Mouse (Mus musculus) Patski (cell line): Measurements from ENCODE around the gene Sh3glb1. TPM values are rescaled to one million over a fixed set of nuclear protein-coding genes. Genes with fewer than 3 reads are reported as not detected.
A peak's percentile ranks its signal among the peaks of the same experiment; 100 is the strongest.

Experiments
- ATAC-seq: fragments of 100-300 bp; one replicate; pipeline ENCODE4 v1.8.0; 2021
- CTCF ChIA-PET: fragments of 350-600 bp; sonication (Branson Sonifier 250); formaldehyde crosslinking; loops from one replicate; lab custom pipeline; 2022; ENCODE audit warnings: inconsistent platforms; lab: Charles Lee
- POLR2A ChIA-PET: fragments of 350-600 bp; sonication (Branson Sonifier 250); formaldehyde crosslinking; loops from one replicate; lab custom pipeline; 2022; ENCODE audit warnings: antibody characterized with exemption, inconsistent platforms; lab: Charles Lee
- DNase-seq: peaks from one replicate; pipeline ENCODE4 v3.0.0-alpha.2; 2011; ENCODE audit warnings: low read depth, low spot score
- H3K27me3 ChIP-seq: fragments of 371-371 bp; one replicate; pipeline ENCODE4 v1.5.1; 2021
- CTCF ChIP-seq: fragments of 100-300 bp; IDR thresholded peaks from one replicate; pipeline ENCODE4 v1.5.1; 2021
- in situ Hi-C: fragments of 300-500 bp; cut with MboI; formaldehyde crosslinking; loops from 3 replicates; pipeline ENCODE4 v1.11.1; 2018; ENCODE audit warnings: low pct_unique_long_range_greater_than_20kb, mixed read lengths
- polyA plus RNA-seq: library from polyadenylated mRNA; unstranded; gene quantifications from one replicate; pipeline ENCODE4 v1.2.3, GENCODE M21; 2021

Gene Sh3glb1
- polyA plus RNA-seq, 1 experiment from 2014 or later: 161 TPM

DNA sequence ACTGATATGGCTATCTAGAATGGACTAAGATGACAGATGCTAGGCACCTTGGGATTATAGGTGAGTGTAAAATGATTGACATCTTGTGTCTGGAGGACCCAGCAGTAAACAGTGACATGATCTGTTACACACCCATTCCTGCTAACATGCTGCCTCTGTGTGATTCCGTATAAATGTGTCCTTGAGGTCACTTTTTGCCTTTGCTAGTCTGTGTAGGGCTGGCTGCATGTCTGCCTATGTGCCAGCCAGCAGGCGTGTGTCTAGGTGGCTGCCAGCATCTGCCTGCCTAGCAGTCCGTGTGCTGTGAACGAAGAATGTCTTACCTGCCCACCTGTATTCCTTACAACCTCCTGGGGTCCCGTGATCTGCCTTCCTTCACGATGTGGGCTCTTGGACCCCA is 42.4 kb downstream of the Sh3glb1 start:
- ChIA-PET POLR2A (interaction anchor here (1.2 to 1.3 kb wide), 2 partner anchors 8 to 10 kb away, joined by 3 read pairs; no protein-coding TSS in a partner anchor), CTCF (interaction anchor here (1.1 kb wide), 1 partner anchor 31 kb away, joined by 3 read pairs; no protein-coding TSS in a partner anchor)
- no peaks in the 10 kb centered on the region for H3K27me3 ChIP-seq
- DNase-seq (no peak), ATAC-seq (no peak)
- in situ Hi-C loops: no loop called here
- no peak for TF ChIP-seq CTCF

DNA sequence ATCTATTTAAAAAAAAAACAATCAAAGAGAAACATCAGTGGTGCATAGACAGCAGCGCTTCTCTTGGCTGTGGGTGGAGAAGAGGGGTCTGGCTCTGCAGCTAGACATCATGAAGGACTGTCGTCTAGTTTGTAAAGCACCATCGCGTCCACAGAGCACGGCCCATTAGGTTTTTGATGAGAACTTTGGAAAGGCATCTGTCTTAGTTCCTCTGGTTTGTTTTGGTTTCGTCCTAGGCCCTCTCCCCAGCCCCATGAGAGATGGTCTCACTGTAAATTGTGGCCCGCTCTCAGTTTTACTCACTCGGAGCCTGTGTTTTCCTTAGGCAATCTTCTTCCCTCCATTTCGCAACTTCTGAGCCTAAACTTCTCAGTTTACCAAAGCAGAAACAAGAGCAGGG is 43.9 kb downstream of the Sh3glb1 start:
- POLR2A ChIA-PET: interaction anchor here (0.8 kb wide), 1 partner anchor 66 kb away, joined by 5 read pairs; no protein-coding TSS in a partner anchor
- CTCF ChIA-PET: interaction anchor here (1.1 kb wide), 2 partner anchors 10 to 36 kb away, joined by 3 read pairs; no protein-coding TSS in a partner anchor
- in situ Hi-C loops: no loop called here
- H3K27me3 ChIP-seq: no peaks in the 10 kb centered on the region
- ATAC-seq (no peak), DNase-seq (no peak)
- TF ChIP-seq CTCF: no peak

DNA sequence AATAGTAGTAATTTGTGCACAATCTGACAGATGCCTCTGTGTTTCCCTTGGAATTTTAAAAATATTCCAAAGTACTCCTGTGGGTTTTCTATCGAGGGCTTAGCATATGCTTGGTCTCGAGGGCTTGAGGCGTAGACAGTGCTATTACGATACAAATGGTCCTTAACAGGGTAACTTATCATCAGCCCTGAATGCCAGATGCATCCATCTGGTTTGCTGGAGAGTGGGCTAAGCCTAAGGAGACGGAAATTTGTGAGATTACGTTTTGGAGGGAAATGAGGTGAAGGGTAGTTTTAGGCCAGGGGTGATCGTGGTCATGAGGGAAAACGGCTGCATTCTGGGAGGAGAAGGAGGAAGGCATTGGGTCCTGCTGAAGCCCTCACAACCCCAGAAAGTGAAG is 48.1 kb downstream of the Sh3glb1 start:
- ATAC-seq (no peak), DNase-seq (no peak)
- CTCF ChIA-PET: no interaction called here
- in situ Hi-C loops: no loop called here
- no peak for TF ChIP-seq CTCF
- POLR2A ChIA-PET: no interaction called here
- no peaks in the 10 kb centered on the region for H3K27me3 ChIP-seq

DNA sequence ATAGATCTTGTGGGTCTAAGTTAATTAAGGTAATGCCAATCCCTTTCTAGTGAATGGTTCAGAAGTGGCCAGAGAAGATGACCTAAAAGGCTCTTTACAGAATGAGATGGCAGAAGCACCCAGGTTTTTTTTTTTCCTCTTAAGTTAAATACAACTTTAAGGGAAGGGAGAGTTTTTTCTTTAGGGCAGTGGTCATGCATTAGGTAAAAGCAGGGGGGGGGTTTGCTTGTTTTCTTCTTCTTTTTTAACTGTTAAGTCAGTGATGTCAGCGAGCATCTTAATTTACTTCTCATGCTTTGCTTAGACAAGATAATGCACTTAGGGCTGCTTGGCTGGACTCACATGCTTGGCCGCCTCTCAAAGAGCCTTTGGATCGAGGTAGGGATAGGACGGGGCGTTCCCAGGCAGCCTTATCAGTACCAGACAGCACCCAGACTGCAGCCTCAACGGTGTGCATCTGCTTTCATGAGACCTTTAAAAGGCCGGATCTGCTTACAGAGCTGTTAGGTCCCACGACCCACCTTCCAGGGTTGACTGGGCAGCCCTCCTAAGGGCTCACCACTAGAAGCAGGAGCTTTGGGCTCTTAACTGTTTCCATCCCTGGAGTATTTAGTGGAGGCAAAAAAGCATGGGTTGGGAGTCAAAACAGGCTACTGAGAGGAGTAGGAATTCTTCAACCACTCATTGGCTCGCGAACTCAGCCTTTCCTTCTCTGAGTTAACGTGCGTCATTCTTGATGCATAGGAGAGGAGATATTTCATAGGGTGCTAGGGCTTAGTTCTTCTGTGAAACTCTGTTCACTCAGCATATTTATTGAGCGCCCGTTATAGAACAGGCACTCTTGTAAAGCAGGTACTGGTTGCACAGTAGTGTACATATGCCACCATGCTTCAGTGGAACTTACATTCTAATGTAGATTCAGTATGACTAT is 49.9 kb downstream of the Sh3glb1 start:
- in situ Hi-C loops: loop anchor here (5.0 kb wide), 1 partner anchor 98 kb away; the partner anchor contains the start of genes Hs2st1 and Selenof
- ATAC-seq (no peak), DNase-seq (no peak)
- POLR2A ChIA-PET: interaction anchor here (0.6 to 0.7 kb wide), 3 partner anchors 8 to 53 kb away, joined by 3 read pairs; partner anchors contain the start of gene Sh3glb1
- H3K27me3 ChIP-seq: no peaks in the 10 kb centered on the region
- TF ChIP-seq CTCF: no peak
- CTCF ChIA-PET: interaction anchor here (1.0 to 2.1 kb wide), 8 partner anchors 11 to 104 kb away, joined by 3 to 6 read pairs (median 3); no protein-coding TSS in a partner anchor

DNA sequence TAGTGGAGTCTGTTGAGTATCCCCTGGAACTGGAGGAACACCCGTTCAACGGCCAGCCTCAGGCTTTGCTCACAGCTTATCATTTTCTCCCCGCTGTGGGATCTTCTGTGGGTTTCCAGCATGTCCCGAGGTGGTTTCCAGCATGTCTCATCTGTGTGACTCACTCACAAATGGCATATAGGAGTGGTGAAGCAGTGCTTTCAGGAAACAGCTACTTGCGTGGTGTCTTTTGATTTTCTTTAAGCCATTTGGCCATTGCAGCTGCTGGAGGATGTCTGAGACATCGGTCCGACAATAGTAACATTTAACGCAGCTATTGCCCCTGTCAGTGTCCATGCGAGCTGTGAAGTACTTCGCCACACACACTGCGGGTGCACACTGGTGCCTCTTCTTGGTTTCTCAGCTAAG is 50.7 kb downstream of the Sh3glb1 start:
- ATAC-seq: peak; percentile 85
- TF ChIP-seq CTCF: no peak
- CTCF ChIA-PET: interaction anchor here (1.0 to 2.1 kb wide), 12 partner anchors 11 to 104 kb away, joined by 3 to 6 read pairs (median 4); partner anchors contain the start of gene Sh3glb1
- H3K27me3 ChIP-seq: no peaks in the 10 kb centered on the region
- peak; percentile 98 for DNase-seq
- in situ Hi-C loops: loop anchor here (5.0 kb wide), 1 partner anchor 97 kb away; the partner anchor contains the start of genes Hs2st1 and Selenof
- POLR2A ChIA-PET: interaction anchor here (0.6 to 0.7 kb wide), 3 partner anchors 9 to 52 kb away, joined by 3 read pairs; partner anchors contain the start of gene Sh3glb1

DNA sequence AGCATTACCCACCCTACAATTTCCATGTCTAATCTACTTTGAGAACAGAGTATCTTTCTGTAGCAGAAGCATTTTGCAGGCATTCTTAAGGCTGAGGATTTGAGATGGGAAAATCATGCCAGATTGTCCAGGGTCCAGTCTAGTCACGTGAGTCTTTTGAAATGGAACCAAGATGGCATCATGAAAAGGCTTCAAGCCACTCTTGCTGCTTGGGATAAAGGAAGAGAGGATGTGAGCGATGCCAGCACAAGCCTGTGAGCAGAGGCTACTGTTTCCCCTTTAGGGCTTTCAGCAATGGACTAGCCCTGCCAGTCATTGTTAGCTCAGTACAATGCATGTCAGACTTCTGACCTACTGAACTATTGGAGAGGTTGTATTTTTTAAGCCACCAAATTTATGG is 51.2 kb downstream of the Sh3glb1 start:
- ChIA-PET CTCF (interaction anchor here (1.1 to 2.1 kb wide), 10 partner anchors 12 to 103 kb away, joined by 3 to 6 read pairs (median 4); partner anchors contain the start of gene Sh3glb1), POLR2A (interaction anchor here (0.7 kb wide), 1 partner anchor 10 kb away, joined by 3 read pairs; no protein-coding TSS in a partner anchor)
- H3K27me3 ChIP-seq: no peaks in the 10 kb centered on the region
- TF ChIP-seq CTCF: no peak
- ATAC-seq (peak; percentile 40), DNase-seq (no peak)
- in situ Hi-C loops: loop anchor here (5.0 kb wide), 1 partner anchor 97 kb away; the partner anchor contains the start of genes Hs2st1 and Selenof

DNA sequence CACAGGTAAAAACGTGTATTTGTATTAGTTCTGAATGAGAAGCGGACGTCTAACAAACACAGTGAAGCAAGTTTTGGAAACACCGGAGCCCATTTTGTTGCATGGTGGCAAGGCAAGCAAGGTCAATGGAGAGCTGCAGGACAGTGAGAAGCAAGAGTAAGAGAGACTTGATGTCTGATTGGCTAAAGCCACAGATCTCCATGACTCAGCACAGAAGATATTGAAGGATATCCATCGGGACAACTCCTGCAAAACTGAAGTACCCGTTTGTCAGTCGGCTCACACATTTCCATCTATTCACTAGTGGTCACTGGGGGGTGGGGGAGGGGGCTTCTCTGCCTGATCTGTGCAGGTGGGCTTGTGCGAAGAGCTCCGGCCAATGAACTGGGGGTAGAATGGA is 52.1 kb downstream of the Sh3glb1 start:
- no peak for ATAC-seq
- DNase-seq: no peak
- ChIA-PET POLR2A (interaction anchor here (0.6 kb wide), 1 partner anchor 10 kb away, joined by 3 read pairs; no protein-coding TSS in a partner anchor), CTCF (interaction anchor here (1.0 to 2.0 kb wide), 3 partner anchors 52 to 67 kb away, joined by 3 to 6 read pairs (median 4); partner anchors contain the start of gene Sh3glb1)
- H3K27me3 ChIP-seq: no peaks in the 10 kb centered on the region
- in situ Hi-C loops: loop anchor here (5.0 kb wide), 1 partner anchor 96 kb away; the partner anchor contains the start of genes Hs2st1 and Selenof
- no peak for TF ChIP-seq CTCF

DNA sequence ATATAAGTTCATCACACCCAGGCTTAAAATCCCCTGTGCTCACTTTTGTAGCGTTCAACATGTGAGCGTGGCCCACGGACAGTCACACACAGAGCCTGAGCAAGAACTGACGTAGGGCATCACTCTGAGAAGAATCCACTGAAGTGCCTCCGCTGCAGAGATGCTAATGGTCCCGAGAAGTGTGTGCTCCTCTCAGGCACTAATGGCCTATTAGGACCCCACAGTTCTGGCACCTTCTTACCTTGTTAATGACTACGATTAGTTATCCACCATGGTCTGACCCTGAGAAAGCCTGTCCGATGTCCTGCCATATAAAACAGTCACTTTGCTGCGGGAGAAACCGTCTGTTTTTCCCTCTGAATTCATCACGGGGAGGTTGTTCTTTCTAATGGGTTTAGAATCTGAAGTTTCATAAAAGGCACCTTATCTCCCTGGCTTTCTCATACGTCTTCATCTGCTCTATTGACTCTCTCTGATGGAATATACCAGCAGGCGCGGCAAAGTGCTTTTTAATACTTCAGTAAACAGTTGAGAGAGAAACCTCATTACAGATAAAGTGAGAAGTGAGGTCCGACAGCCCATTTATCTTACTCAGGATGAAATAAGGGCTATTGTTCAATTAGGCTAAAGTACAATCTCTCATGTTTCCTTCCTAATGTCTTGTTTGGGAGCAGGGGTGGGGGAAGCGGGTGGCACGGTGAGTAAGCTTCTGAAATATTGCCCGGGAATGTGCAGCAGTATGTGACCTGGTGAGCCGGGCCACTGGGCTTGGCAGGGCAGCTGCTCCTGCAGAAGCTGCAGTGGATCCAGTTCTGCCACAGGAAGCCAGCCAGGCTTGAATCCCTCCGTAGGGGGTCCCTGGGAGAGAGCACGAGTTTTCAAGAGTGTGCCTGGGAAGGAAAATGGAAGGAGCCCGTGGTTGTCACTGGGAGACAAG is 55.5 kb downstream of the Sh3glb1 start:
- peak; percentile 74 for ATAC-seq
- POLR2A ChIA-PET: interaction anchor here (0.6 to 1.3 kb wide), 2 partner anchors 13 to 55 kb away, joined by 3 read pairs; no protein-coding TSS in a partner anchor
- CTCF ChIA-PET: interaction anchor here (0.8 to 1.6 kb wide), 5 partner anchors 11 to 59 kb away, joined by 3 to 5 read pairs (median 3); no protein-coding TSS in a partner anchor
- no peak for TF ChIP-seq CTCF
- H3K27me3 ChIP-seq: no peaks in the 10 kb centered on the region
- in situ Hi-C loops: loop anchor here (5.0 kb wide), 1 partner anchor 92 kb away; the partner anchor contains the start of genes Hs2st1 and Selenof
- peak; percentile 98 for DNase-seq
